Mouse (Mus musculus): ENCODE results near the gene Polr3h.

DNA sequence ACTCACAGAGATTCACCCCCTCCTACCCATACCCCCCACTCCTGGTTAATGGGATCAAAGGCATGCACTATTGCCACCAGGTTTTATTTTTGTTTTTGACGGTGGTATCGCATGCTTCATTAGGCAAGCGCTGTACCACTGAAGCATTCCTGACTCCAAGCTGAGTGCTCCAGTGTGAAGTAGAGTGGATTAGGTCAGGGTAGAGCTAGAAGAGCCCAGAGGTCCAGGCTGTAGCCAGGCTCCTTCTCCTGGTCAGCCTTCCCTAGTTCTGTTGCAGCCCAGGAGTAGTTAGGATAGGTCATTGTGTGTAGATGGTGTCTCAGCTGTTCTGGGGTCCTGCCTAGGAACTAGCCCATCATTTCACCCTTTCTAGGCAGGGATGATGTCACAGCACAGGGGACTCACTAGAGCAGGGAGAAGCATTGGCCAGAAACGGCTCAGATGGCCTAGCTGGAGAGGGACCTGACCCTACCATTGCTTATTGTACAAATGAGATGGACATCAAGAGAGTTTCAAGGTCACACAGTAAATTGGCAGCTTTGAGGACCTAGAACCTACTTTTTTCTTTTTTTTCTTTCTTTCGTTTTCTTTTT, 80.9 kb downstream of the Polr3h start:
- TF ChIP-seq REST (IDR thresholded peaks at IDR 0.05; ENCODE audit: insufficient read depth, insufficient read length) (no peak), MAX (IDR thresholded peaks at IDR 0.05; ENCODE audit: low read depth) (no peak), TCF12 (IDR thresholded peaks at IDR 0.05; ENCODE audit: insufficient read depth, poor library complexity, severe bottlenecking) (no peak), E2F4 (IDR thresholded peaks at IDR 0.05; ENCODE audit: insufficient read depth) (no peak), POLR2A (IDR thresholded peaks at IDR 0.05; ENCODE audit: insufficient read length, low read depth) (no peak), POLR2AphosphoS2 (IDR thresholded peaks at IDR 0.05; ENCODE audit: insufficient read length, low read depth) (no peak), CEBPB (IDR thresholded peaks at IDR 0.05; ENCODE audit: insufficient read depth, poor library complexity, severe bottlenecking) (no peak), MYOG (IDR thresholded peaks at IDR 0.05; ENCODE audit: control insufficient read depth in 1 of 3, insufficient read depth in 1 of 3, insufficient read length in 2 of 3, low read depth in 2 of 3) (no peak), MYOD1 (IDR thresholded peaks at IDR 0.05; ENCODE audit: control insufficient read depth in 1 of 3, insufficient read length in 2 of 3, low read depth in 2 of 3) (no peak), USF1 (IDR thresholded peaks at IDR 0.05; ENCODE audit: low read depth) (no peak)

Data from myocyte (in vitro differentiated cells).